Mouse (Mus musculus): Measurements from ENCODE around the gene Sdc4.
A peak's percentile ranks its signal among the peaks of the same experiment; 100 is the strongest.

The Sdc4 gene

DNA sequence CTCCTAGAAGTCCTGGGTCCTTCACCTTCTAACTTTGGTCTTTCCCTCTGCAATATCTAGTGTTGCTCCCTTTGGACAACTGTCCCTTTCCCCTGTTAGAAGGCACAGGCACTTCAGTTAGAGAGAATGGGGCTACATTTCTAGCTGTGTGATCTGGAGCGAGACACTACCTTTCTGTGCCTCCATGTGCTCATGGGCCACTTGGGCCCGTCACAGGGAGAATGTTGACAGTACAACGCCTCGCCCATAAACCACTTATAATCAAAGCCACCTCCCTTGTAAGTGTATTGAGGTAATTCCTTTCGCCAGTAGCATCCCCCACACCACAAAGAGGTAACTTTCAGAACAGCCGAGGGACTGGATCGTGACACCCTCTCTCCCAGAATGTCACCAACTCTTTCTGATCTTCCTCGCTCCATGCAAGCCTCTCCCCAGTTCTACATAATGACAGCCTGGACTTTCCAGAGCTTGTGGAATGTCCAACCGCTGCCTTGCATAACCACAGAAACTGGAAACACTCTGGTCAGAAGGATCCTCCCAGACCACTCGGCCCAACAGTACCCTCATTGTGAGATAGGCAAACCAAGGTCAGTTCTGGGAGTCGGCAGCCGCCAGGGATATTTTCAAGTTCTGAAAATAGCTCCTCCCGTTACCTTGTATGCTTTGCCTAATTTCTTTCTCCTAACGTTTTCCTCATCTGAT, 5.8 kb upstream of the Sdc4 start:
- DNase-seq (ENCODE audit: low read depth, low spot score), result no peak

DNA sequence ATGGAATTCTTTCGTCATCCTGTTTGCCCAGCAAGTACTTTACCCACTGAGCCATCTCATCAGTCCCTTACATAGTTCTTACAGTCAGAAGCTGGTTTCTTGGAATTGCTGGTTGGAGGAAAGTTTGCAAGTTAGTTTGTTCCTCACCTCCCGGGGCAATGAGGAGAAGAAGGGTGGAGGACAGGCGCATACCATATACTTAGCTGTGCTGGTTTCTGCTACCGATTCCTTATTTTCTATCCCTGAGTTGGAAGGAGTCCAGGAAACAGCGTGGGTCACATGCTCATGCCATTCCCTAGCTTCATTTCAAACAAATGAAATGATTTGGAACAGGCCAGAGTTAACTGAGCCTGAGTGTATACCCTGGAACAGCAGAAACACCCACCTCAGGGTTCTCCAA, 5.2 kb upstream of the Sdc4 start:
- no peak for DNase-seq (ENCODE audit: low read depth, low spot score)

DNA sequence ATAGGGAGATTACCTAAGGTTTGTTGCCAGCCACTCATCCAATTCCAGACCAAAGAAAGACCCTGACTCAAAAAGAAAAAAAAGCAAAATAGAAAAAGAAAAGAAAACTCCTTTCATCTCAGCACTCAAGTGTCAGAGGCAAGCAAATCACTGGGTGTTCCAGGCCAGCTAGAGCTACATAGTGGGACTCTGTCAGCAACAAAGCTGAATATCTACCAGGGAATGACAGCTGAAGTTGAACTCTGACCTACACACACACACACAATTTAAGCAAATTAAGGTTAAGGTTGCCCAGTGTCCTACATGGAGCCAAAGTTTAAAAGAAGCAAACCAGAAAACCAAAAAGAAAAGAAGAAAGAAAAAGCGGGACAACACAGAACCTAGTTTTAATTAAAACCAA, 4.5 kb upstream of the Sdc4 start:
- DNase-seq (ENCODE audit: low read depth, low spot score), result no peak

DNA sequence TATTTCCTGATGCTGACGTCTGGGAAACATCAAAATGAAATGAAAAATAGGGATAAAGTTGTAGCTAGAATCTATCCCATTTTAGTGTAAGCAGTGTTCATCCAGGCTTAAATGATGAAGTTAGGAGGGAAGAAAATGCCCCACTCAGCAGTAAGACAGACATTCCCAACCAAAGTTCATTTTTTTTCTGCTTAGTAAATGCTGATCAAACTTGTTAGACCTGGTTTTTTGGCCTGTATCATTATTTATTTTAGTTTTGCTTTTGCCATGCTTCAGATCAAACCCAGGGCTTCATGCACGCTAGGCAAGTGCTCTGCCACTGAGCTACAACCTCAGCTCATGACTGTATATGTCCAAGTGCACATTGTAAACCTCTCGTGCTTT, 2.4 kb upstream of the Sdc4 start:
- no peak for DNase-seq (ENCODE audit: low read depth, low spot score)

DNA sequence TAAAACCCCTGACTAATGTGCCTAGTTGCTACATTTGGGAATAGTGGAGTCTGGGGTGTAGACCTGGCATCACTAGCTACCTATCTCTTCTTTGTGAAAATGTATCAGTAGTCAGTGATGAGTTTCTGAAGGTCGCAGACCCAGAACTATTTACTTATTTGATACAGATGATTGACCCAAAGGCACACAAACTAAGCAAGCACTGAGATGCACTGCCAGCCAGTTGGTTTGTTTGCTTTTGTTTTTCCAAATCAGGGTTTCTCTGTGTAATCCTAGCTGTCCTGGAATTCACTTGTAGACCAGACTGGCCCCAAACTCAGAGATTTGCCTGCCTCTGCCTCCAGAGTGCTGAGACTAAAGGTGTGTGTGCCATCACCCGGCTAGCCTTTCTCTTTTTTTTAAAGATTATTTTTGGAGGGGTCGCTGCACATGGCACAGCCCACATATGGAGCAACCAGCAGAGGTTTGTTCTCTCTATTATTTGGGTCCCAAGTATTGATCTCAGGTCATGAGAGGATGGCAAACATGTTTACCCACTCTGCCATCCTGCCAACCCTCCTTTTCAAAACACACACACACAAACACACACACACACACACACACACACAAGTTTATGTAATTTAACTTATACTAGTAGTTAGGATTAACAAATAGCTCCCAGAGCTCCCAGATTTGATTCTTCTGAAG, 1.9 kb upstream of the Sdc4 start:
- no peak for DNase-seq (ENCODE audit: low read depth, low spot score)

DNA sequence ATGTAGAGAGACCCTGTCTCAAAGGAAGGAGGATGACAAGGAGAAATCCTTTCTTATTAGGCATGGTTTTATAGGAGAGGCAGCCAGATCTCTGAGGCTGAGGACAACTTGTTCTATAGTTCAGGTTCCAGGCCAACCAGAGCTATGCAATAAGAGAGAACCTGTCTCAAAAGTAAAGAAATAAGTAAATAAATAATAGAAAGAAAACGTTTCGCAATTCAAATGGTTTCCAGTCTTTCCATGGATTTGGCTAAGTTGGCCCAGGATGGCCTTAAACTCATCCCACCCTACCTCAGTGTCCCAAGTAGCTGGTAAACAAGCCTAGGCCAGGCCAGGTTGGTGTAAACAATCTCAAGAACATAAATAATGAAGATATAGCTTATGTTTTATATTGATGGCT, 1.0 kb upstream of the Sdc4 start:
- no peak for DNase-seq (ENCODE audit: low read depth, low spot score)

DNA sequence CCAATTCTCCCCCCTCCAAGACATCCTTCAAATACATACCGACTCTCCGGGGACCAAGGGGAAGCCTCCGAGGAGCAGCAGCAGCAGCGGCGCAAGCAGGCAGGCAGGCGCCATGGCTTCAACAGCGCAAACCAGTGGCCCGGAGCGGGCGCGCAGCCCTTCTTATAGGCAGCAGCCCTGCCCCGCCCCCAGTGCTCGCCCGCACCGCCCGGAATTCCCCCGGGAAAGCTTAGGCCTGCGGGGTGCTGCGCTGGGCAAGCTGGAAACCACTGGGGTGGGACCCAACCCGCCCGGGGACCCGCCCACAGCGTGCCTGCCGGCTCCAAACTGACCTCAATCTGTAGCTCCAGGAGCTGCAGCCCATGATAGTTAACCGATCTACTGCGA, 643 bp downstream of the Sdc4 start:
- DNase-seq (ENCODE audit: low read depth, low spot score), result peak; percentile 86

DNA sequence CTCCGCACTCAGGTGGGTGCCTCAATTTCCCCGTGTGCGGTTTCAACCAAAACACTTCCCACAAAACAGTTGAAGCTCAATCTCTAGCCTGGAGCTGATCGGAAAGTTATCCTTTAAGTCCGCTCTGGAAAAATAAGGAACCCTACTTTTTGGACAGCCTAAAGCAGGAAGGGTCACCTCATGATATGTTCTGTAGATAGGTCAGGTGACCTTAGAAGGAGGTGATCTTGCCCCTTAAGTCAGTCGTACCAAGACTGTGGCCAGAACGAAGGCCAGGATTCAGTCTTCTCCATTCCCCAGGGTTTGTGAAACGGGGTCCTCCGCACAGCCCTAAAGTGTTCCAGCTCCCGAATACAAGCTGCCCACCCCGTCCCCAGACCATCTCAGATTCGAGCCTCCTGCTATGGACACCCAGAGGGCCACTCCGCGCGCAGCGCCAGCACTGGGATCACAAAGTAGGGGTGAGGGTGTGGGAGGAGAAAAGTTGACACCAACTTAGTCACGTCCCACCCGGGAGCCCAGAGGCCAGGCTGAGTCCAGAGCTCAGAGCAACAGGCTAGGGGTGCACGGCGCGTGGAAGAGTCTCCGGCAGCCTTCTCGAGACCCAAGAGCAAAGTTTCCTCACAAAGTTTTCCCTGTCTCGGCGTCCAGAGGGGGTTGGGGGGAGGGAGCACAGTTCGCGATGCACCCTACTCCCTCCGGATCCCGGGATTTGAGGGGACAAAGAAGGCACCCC, 1.2 kb downstream of the Sdc4 start:
- peak; percentile 62 for DNase-seq (ENCODE audit: low read depth, low spot score)

DNA sequence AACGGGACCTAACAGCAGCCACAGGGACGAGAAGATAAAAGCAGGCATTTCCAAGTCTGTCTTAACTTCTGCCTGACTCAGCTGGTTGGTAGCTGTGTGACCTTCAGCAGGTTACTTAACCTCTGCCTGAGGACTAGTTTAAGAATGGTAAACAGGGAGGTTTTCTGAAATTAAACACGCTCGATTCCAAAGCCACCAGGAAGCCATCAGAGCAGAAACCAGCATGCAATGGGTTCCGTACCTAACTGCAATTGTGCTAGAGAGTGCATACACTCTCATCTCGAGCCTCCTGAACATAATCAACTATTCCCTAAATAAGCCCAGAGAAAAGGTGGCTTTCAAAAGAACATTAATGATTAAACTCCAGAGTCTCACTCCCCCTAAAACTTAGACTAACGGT, 2.0 kb downstream of the Sdc4 start:
- no peak for DNase-seq (ENCODE audit: low read depth, low spot score)

DNA sequence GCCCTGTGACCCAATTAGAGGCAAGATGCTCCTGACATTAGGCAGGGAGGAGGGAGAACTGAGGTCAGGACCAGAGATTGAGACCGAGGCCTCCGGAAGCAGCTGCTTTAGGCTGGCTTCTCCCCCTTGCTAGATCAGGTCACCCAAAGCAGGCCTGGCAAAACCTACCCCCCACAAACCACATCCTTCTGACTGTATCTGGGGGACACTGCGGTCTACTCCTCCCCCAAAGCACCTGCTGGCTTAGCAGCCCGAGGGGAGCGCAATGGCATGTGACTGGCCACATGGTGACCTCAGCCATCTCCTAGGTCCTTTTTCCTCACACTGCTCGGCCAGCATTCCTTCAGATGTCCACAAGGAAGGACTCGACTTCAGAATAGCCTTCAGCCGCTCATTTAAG, 2.5 kb downstream of the Sdc4 start:
- DNase-seq (ENCODE audit: low read depth, low spot score), result no peak

DNA sequence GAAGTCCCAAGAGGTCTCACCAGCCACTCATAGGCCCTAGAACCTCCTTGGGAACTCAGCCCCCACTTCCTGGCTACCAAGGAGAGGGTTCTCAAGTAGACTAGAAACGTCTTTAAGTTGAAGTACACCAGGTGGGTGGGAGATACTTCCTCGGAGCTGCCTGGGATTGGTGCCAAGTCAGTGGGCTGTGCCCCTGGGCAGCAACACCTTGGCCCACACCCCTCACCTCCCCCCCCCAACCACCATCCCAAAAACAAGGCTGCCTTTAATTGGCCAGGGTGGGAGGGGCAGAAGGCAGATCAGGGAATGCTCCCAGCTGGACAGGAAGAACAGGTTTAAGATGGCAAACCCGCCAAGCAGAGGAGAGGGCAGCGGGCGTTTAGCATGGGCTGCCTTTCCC, 3.4 kb downstream of the Sdc4 start:
- no peak for DNase-seq (ENCODE audit: low read depth, low spot score)

DNA sequence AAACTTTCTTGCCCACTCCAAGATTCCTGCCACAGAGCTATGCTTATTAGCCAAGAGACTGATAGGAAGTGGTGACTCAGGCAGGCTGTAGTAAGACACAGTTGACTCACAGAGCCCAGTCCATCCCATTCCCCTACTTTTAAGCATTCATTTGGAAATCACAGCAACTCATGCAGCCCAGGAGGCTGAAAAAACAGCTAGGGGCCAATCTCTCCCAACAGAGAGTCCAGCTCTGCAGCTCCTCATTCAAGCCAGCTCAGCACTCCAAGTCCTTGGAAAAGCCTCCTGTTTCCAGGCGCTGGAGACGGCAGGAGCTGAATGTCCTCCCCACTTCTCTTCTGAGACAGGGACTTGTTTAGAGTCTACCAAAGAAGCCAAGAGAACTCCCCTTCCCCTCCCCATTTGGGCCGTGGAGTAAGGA, 4.7 kb downstream of the Sdc4 start:
- DNase-seq (ENCODE audit: low read depth, low spot score), result peak; percentile 94

DNA sequence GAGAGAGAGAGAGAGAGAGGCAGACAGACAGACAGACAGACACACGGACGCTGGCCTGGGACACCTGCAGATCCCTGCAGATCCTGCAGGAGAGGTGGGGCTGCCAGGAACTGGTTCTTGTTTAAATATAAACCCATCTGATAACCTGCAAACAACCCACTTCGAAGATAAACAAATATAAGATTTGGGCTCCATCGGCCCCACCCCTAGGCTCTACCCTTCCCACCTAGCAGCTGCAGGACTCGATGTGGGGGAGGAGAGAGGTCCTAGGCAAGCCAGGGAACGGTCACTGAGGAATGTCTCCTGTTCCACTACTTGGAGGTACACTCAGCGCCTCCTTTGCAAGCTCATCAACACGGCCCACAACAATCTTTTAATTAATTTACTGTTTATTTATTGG, 5.4 kb downstream of the Sdc4 start:
- DNase-seq (ENCODE audit: low read depth, low spot score), result no peak

DNA sequence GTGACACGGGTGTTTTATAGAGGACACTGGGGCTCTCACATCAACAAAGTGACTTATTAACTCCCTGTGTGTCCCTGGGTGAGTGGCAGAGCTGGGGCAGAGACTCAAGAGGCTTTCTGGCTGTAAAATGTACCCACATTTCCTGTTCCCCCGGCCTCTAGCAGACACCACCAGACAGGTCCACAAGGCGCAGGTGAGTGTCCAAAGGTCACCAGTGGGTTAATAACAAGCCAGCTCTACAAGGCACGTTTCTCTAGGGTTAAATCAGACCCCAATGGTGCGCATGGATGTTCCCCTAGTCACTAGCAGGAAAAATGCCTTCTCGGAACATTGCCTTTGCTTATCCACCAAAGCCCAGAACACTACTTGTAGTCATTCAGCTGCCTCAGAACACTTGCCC, 6.0 kb downstream of the Sdc4 start:
- DNase-seq (ENCODE audit: low read depth, low spot score), result no peak

DNA sequence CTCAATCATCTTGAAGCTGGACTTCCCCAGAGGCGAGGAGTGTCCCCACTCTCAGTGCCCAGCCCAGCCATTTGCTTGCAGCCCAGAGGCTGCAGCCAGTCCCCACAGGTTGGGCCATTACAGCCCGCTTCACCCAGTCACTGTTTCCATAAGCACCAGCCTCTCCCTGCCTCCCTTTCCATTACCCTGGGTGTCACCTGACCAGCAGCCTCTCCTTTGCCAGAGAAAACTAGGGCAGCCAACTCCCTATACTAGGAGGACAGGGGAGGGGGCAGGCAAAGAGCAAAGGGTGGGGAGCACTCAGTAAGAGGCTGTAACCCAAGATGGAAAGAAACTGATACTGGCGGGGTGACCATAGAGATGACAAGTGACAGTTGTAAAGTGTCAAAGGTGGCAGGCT, 6.7 kb downstream of the Sdc4 start:
- no peak for DNase-seq (ENCODE audit: low read depth, low spot score)

DNA sequence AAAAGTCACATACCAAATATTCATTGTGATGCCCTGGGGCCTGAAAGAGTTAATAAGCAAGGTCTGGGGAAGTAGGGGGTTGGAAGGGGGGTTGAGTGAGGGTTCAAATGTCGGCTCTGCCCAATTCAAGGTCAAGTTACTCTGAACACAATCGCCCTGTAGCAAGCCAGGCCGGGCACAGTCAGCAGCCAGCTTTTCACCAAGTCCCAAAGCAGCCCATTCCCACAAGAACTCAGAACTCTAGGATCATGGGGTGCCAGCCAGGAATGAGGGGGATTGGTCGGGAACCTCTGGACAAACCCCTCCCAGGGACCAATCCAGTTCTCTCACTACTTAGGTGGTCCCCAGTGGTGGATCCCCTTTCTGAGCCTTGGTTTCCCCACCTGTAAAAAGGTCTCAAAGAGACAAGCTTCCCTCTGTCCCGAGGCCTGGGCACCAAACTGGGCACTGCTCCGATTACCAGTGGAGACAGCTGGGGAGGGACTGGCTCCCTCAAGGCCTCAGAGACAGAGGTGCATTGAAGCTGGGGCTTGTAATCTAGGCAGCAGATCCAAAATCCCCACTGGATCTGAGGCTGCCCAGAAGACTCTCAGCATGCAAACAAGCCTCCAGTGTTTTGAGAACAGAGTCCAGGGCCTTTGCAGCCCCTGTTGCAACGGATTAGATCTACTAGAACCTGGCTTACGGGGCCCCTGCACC, 7.3 kb downstream of the Sdc4 start:
- DNase-seq (ENCODE audit: low read depth, low spot score), result no peak

DNA sequence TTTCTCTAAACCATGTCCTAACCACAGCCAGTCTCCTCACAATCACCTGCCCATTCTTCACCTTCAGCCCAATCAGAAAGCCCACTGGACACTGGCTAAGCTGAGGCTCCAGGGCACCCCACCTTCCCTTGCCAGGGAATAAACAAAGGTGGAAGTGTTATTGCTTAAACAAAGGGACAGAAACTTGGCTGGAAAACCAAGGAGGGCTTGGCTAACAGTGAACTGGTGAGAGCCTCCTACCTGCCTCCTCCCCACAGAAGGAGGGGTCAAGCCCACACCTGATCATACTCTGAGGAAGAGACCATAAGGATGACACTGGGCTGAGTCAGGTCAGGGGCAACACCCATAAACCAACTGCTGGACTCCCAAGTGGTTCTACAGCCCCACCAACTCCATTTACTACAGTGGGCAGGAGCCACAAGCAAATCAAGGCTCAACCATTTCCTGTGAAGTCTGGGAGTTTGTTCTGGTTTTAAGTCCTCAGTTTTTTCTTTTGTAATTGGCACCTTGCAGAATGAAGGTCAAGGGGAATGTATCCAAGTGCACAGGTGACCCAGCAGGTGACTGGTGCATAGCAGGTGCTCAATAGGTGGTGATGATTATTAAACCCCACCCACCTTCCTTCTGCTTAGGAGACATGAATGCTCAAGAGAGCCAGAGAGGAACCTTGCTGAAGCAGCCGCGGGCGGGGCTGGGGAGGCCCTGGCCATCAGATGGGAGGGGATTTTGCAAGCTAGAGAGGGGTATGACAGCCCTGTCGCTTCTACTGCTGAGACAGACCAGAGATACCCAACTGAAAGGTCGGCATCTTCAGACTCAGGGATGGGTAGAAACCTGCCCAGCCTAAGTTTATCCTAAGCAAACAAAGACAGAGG, 8.2 kb downstream of the Sdc4 start:
- no peak for DNase-seq (ENCODE audit: low read depth, low spot score)

DNA sequence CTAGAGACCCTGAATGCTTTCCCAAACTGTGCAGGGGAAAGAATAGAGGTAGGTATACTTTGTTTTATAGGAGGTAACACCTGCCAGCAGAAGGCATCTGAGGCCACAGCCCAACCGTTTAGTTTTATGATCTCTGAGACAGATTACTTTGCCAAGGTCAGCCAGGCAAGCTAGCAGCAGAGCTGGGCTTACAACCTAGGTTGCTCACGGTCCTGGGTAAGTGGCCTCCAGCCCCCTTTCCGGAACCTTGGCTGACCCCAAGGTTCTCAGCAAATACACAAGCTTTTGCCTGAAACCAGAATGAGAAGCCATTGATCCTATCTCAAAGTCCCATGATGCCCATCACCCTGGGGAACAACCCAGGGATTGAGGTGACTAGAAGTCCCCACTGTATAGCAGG, 9.0 kb downstream of the Sdc4 start:
- DNase-seq (ENCODE audit: low read depth, low spot score), result no peak

DNA sequence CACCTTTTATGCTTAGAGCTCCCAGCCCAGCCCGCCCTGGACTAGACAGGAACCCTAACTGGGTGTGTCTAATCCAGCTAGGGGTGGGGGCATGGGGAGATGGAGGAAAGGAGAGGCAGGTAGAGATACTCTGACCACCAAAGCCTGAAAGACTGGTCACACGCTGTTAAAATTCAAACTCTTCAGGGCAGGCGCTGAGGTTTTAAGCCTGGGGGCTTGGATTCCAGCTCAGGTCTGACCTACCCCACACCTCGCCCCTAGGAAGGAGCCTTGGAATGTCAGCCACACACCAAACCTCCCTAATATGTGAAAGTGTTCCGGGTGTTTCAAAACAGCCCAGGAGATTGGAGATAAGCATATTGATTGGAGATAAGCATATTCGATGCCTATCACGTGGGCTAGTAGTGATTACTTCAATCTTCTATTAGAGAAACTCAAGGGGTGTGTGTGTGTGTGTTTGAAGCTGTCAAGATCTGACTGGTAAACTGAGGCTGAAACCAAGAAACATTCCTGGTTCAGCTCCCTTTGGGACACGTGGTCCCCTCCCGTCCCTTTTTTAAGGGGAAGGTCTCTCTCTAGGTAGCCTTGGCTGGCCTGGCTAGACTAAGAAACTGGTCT, 10.3 kb downstream of the Sdc4 start:
- no peak for DNase-seq (ENCODE audit: low read depth, low spot score)

DNA sequence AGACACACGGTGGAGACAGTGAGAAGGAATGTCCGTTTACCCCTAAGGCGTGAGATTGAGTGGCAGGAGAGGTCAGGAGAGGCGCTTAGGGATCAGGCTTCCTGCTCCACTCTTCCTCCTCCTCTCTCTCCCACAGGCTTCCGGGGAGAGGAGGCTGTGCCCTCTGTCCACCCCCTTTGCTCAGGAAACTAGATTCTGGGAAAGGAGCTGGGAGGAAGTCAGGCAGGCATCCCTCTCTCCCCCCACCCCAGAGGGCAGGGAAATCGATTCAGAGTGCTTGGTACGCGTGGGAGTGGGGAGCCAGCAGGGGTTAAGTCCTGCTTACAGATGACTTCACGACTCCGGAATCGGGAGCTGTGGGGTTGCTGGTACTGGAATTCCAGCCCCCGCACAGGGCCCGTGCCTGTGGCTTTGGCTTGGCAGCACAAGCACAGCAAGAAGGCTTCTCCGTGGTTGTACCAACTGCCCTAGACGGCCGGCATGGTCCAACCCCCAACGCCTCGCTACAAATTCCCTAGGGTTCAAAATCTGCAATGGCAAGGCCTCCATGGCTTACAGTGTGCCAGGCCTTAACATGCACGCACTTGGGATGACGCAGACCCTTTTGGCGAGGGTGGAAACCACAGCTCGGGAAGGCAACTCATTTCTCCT, 11.0 kb downstream of the Sdc4 start:
- peak; percentile 99 for DNase-seq (ENCODE audit: low read depth, low spot score)

Measured in 3T3-L1 (cell line).